Mouse (Mus musculus) spleen, adult 2 months (tissue): ENCODE measurements at regions not wholly inside any gene's neighbourhood (a gene's known extent, or its start where the extent isn't known, plus 50 kb on each side); places are given as distances from the start of the nearest gene placed in this dataset.

Experiments used
- CTCF ChIP-seq: fragments of 200-500 bp; IDR thresholded peaks from 2 replicates; pipeline ENCODE4 v1.5.1; 2011; ENCODE audit warnings: mild to moderate bottlenecking, inconsistent platforms; ENCODE audit not compliant: insufficient read depth, insufficient read length, insufficient replicate concordance; ENCODE audit errors: extremely low read depth
- POLR2A ChIP-seq: fragments of 200-500 bp; IDR thresholded peaks from 2 replicates; pipeline ENCODE4 v1.6.1; 2011; ENCODE audit warnings: low read depth, low read length, inconsistent platforms

DNA sequence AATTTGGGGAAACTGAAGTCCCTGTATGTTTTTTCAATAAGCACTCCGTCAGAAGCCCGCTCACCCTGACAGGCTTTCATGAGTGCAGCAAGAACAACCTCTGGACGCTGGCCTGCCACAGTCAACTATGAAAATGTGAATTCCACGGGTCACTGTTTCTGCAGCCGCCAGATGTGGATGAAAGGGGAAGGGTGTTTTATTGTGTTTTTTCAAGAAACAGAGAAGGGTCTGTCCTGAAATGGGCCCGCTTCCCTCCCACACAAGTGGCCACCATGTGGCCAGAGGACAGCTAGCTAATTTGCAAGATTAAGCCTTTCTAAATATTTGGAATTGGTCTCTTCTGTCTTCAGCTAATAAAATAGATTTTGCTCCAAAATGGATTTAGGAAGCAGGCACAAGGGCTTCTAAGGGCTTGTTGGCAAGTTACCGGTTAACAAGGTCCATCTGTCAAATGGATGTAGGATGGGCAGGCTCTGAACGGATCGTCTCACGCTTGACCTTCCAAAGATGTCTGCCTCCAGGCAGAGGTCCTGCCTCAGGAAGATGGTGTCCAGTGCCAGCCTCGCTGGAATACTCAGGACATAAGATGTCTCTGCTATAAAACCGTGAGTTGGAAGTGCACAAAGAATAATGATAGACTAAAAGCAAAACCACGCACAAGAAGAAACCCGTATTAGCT lies 249.8 kb downstream of the Plpp3 start:
- no peak for TF ChIP-seq POLR2A
- no peak for TF ChIP-seq CTCF
